Mouse (Mus musculus) E14TG2a.4 (cell line): Measurements from ENCODE around the gene Rps27a.

Experiments
- CTCF ChIP-seq: conservative IDR thresholded peaks from 2 replicates; pipeline ENCODE4 v1.5.1; 2014; ENCODE audit warnings: low read length
- POU5F1 ChIP-seq: IDR thresholded peaks from 2 replicates; pipeline ENCODE4 v1.6.1; 2014; ENCODE audit warnings: low read length, borderline replicate concordance

DNA sequence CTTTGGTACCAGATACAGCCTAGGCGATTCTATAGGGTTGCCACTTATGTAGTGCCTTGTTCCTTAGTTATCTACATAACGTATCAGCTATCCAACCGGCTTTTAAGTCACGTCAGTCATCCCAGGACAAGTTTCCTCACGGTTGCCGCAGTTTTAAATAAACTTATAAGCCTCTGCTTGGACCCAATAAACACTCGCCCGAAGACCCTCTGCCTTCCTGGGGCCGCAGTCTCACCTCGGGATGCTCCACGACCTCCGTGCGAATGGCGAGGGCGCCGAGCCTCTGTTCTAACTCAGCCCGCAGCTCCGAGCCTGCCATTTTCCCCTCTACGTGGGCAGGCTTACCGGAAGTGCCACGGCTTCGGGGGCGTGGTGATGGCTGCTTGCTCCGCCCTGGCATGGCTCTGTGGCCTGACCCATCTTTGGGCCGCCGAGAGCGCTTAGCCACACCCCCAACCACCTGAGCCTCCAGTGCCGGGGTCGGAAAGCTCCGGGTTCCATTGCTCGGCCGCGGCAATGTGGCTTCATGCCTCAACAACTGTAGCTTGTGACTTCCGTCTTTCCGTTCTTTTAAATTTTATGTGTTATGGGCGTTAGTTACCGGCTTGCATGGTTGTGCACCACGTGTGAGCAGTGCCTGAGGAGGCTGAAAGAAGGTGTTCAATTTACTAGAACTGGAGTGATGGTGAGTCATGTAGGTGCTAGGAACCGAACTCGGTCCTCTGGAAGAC is 33.1 kb downstream of the Rps27a start, which contains the start of gene Prorsd1:
- no peak for TF ChIP-seq CTCF
- no peak for TF ChIP-seq POU5F1
